Mouse (Mus musculus): ENCODE measurements at regions not wholly inside any gene's neighbourhood (a gene's known extent, or its start where the extent isn't known, plus 50 kb on each side); places are given as distances from the start of the nearest gene placed in this dataset.

GRCm38 (mm10) chr10:44704143-44704542 lies 175.8 kb upstream of the Prdm1 start:
- no peaks in the 10 kb centered on the region for H3K9me3 ChIP-seq (replicated peaks)
- DNase-seq (ENCODE audit: low spot score), result no peak
- H3K4me1 ChIP-seq (ENCODE audit: insufficient read depth, low read depth, low read length), result peaks cover 9% of the 10 kb centered on the region; the same call in 1 of the 2 replicates
- TF ChIP-seq GATA2 (IDR thresholded peaks at IDR 0.05; ENCODE audit: borderline replicate concordance, low read depth, low read length), result no peak
- no peak for TF ChIP-seq TAL1 (conservative IDR thresholded peaks at IDR 0.05; ENCODE audit: low read depth, low read length)
- TF ChIP-seq GATA1 (IDR thresholded peaks at IDR 0.05; ENCODE audit: borderline replicate concordance, low read length), result no peak
- no peak for TF ChIP-seq CTCF (IDR thresholded peaks at IDR 0.05; ENCODE audit: low read depth, low read length)
- no peak for TF ChIP-seq POLR2AphosphoS5 (IDR thresholded peaks at IDR 0.05; ENCODE audit: insufficient replicate concordance, low read depth, low read length)
- ATAC-seq (ENCODE audit: extremely low read depth, insufficient number of reproducible peaks, low FRiP score, poor library complexity, severe bottlenecking), result no peak
- H3K27me3 ChIP-seq (ENCODE audit: insufficient read depth, low read length), result no peaks in the 10 kb centered on the region
- no peak overlapping the region for H3K4me3 ChIP-seq (ENCODE audit: low read depth, low read length)
- H3K36me3 ChIP-seq (replicated peaks), result no peaks in the 10 kb centered on the region

GRCm38 (mm10) chr10:44702108-44702507 lies 173.8 kb upstream of the Prdm1 start:
- ATAC-seq (ENCODE audit: extremely low read depth, insufficient number of reproducible peaks, low FRiP score, poor library complexity, severe bottlenecking) (no peak), DNase-seq (ENCODE audit: low spot score) (no peak)
- H3K9me3 ChIP-seq (replicated peaks), result no peaks in the 10 kb centered on the region
- peaks cover 9% of the 10 kb centered on the region; the same call in 1 of the 2 replicates for H3K4me1 ChIP-seq (ENCODE audit: insufficient read depth, low read depth, low read length)
- H3K36me3 ChIP-seq (replicated peaks), result no peaks in the 10 kb centered on the region
- H3K27me3 ChIP-seq (ENCODE audit: insufficient read depth, low read length), result no peaks in the 10 kb centered on the region
- no peak for TF ChIP-seq GATA2 (IDR thresholded peaks at IDR 0.05; ENCODE audit: borderline replicate concordance, low read depth, low read length)
- H3K4me3 ChIP-seq (ENCODE audit: low read depth, low read length), result no peak overlapping the region

- H3K36me3 ChIP-seq (replicated peaks), result no peaks in the 10 kb centered on the region
- H3K4me1 ChIP-seq (ENCODE audit: insufficient read depth, low read depth, low read length), result peaks cover 9% of the 10 kb centered on the region; the same call in 1 of the 2 replicates
- no peak overlapping the region for H3K4me3 ChIP-seq (ENCODE audit: low read depth, low read length)
- DNase-seq (ENCODE audit: low spot score), result no peak
- no peak for TF ChIP-seq POLR2AphosphoS5 (IDR thresholded peaks at IDR 0.05; ENCODE audit: insufficient replicate concordance, low read depth, low read length)
- TF ChIP-seq GATA1 (IDR thresholded peaks at IDR 0.05; ENCODE audit: borderline replicate concordance, low read length), result no peak
- TF ChIP-seq CTCF (IDR thresholded peaks at IDR 0.05; ENCODE audit: low read depth, low read length), result no peak
- no peak for TF ChIP-seq TAL1 (conservative IDR thresholded peaks at IDR 0.05; ENCODE audit: low read depth, low read length)
- TF ChIP-seq GATA2 (IDR thresholded peaks at IDR 0.05; ENCODE audit: borderline replicate concordance, low read depth, low read length), result no peak
- no peak for ATAC-seq (ENCODE audit: extremely low read depth, insufficient number of reproducible peaks, low FRiP score, poor library complexity, severe bottlenecking)
- H3K27me3 ChIP-seq (ENCODE audit: insufficient read depth, low read length), result no peaks in the 10 kb centered on the region
- H3K9me3 ChIP-seq (replicated peaks), result no peaks in the 10 kb centered on the region
These were observed 171.8 kb upstream of the Prdm1 start for GRCm38 (mm10) chr10:44699988-44700537.

- no peak overlapping the region for H3K4me3 ChIP-seq (ENCODE audit: low read depth, low read length)
- H3K4me1 ChIP-seq (ENCODE audit: insufficient read depth, low read depth, low read length), result peaks cover 9% of the 10 kb centered on the region; the same call in 1 of the 2 replicates
- no peaks in the 10 kb centered on the region for H3K36me3 ChIP-seq (replicated peaks)
- H3K9me3 ChIP-seq (replicated peaks), result no peaks in the 10 kb centered on the region
- H3K27me3 ChIP-seq (ENCODE audit: insufficient read depth, low read length), result no peaks in the 10 kb centered on the region
- ATAC-seq (ENCODE audit: extremely low read depth, insufficient number of reproducible peaks, low FRiP score, poor library complexity, severe bottlenecking) (no peak), DNase-seq (ENCODE audit: low spot score) (no peak)
- TF ChIP-seq POLR2AphosphoS5 (IDR thresholded peaks at IDR 0.05; ENCODE audit: insufficient replicate concordance, low read depth, low read length) (no peak), GATA1 (IDR thresholded peaks at IDR 0.05; ENCODE audit: borderline replicate concordance, low read length) (no peak), CTCF (IDR thresholded peaks at IDR 0.05; ENCODE audit: low read depth, low read length) (no peak), TAL1 (conservative IDR thresholded peaks at IDR 0.05; ENCODE audit: low read depth, low read length) (no peak), GATA2 (IDR thresholded peaks at IDR 0.05; ENCODE audit: borderline replicate concordance, low read depth, low read length) (no peak)
These were observed 169.7 kb upstream of the Prdm1 start for GRCm38 (mm10) chr10:44697966-44698365.

- ATAC-seq (ENCODE audit: extremely low read depth, insufficient number of reproducible peaks, low FRiP score, poor library complexity, severe bottlenecking) (no peak), DNase-seq (ENCODE audit: low spot score) (no peak)
- H3K4me3 ChIP-seq (ENCODE audit: low read depth, low read length), result no peak overlapping the region
These were observed 168.7 kb upstream of the Prdm1 start for GRCm38 (mm10) chr10:44696973-44697372.

GRCm38 (mm10) chr10:44691590-44692327 lies 163.5 kb upstream of the Prdm1 start:
- no peaks in the 10 kb centered on the region for H3K36me3 ChIP-seq (replicated peaks)
- DNase-seq (ENCODE audit: low spot score) (no peak), ATAC-seq (ENCODE audit: extremely low read depth, insufficient number of reproducible peaks, low FRiP score, poor library complexity, severe bottlenecking) (no peak)
- H3K27me3 ChIP-seq (ENCODE audit: insufficient read depth, low read length), result no peaks in the 10 kb centered on the region
- no peak overlapping the region for H3K4me3 ChIP-seq (ENCODE audit: low read depth, low read length)
- peaks cover 8% of the 10 kb centered on the region for H3K4me1 ChIP-seq (ENCODE audit: insufficient read depth, low read depth, low read length)
- TF ChIP-seq TAL1 (conservative IDR thresholded peaks at IDR 0.05; ENCODE audit: low read depth, low read length), result no peak
- TF ChIP-seq CTCF (IDR thresholded peaks at IDR 0.05; ENCODE audit: low read depth, low read length), result no peak
- no peak for TF ChIP-seq POLR2AphosphoS5 (IDR thresholded peaks at IDR 0.05; ENCODE audit: insufficient replicate concordance, low read depth, low read length)
- TF ChIP-seq GATA1 (IDR thresholded peaks at IDR 0.05; ENCODE audit: borderline replicate concordance, low read length), result no peak
- no peak for TF ChIP-seq GATA2 (IDR thresholded peaks at IDR 0.05; ENCODE audit: borderline replicate concordance, low read depth, low read length)
- no peaks in the 10 kb centered on the region for H3K9me3 ChIP-seq (replicated peaks)

More at GRCm38 (mm10) chr10:44696973-44697372, 168.7 kb upstream of the Prdm1 start:
- Histone ChIP-seq H3K9me3 (replicated peaks) (no peaks in the 10 kb centered on the region), H3K36me3 (replicated peaks) (no peaks in the 10 kb centered on the region), H3K27me3 (ENCODE audit: insufficient read depth, low read length) (no peaks in the 10 kb centered on the region), H3K4me1 (ENCODE audit: insufficient read depth, low read depth, low read length) (peaks cover 4% of the 10 kb centered on the region; the same call in 1 of the 2 replicates)
- TF ChIP-seq POLR2AphosphoS5 (IDR thresholded peaks at IDR 0.05; ENCODE audit: insufficient replicate concordance, low read depth, low read length), result no peak
- TF ChIP-seq TAL1 (conservative IDR thresholded peaks at IDR 0.05; ENCODE audit: low read depth, low read length), result no peak
- TF ChIP-seq GATA2 (IDR thresholded peaks at IDR 0.05; ENCODE audit: borderline replicate concordance, low read depth, low read length), result no peak
- TF ChIP-seq CTCF (IDR thresholded peaks at IDR 0.05; ENCODE audit: low read depth, low read length), result no peak
- no peak for TF ChIP-seq GATA1 (IDR thresholded peaks at IDR 0.05; ENCODE audit: borderline replicate concordance, low read length)
